Mouse (Mus musculus): ENCODE measurements around the gene Cep170. TPM values are rescaled to one million over a fixed set of nuclear protein-coding genes. Genes with fewer than 3 reads are reported as not detected.

Cep170 gene
- polyA plus RNA-seq, 1 experiment, result 62.2 TPM

DNA sequence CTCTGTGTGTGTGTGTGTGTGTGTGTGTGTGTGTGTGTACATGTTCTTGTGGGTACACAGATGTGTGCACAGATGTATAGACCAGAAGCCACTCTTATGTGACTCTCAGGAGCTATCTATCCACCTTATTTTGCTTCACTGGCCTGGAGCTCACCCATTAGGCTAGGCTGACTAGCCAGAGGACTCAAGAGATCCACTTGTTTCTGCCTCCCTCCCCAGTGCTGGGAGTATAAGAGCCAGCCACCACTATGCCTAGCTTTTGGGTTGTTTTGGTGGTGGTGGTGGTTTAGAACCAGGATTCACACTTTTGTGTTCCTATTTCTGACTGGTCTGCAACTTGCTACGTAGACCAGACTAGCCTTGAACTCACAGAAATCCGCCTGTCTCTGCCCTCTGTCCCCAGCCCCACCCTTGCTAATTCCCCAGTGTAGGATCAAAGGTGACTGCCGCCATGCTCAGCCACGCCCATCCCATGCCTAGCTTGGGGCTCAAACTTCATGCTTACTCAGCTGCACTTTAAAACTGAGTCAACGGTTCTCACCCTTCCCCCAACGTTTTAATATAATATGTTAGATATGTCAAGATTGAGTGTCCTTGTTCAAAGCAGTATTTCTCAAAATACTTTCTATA, 125.5 kb downstream of the Cep170 start:
- Histone ChIP-seq H3K4me3 (ENCODE audit: control insufficient read depth, low read depth, low read length) (no peak overlapping the region), H3K27me3 (ENCODE audit: control insufficient read depth, insufficient read depth, low read length) (no peaks in the 10 kb centered on the region), H3K4me1 (ENCODE audit: control insufficient read depth, insufficient read depth, low read length) (no peaks in the 10 kb centered on the region), H3K36me3 (ENCODE audit: control insufficient read depth, insufficient read depth, low read length) (no peaks in the 10 kb centered on the region), H3K27ac (ENCODE audit: control insufficient read depth, insufficient read depth, low read depth, low read length) (no peak overlapping the region)
- no peak for TF ChIP-seq CTCF (IDR thresholded peaks at IDR 0.05; ENCODE audit: control insufficient read depth, insufficient read depth, insufficient replicate concordance, low read depth, low read length)
- no peak for TF ChIP-seq POLR2A (IDR thresholded peaks at IDR 0.05; ENCODE audit: control insufficient read depth, low read depth, low read length)

Other genes with a start within 250 kb of the Cep170 start
- gene Sdccag8, start 593 bp upstream of the Cep170 start, polyA plus RNA-seq (2012; rRNA removed), result 14.3 and 17.4 TPM in 2 replicates

All from testis, adult 2 months (tissue).